Mouse (Mus musculus): ENCODE results near the gene Gm38431.

Gene Gm38431

DNA sequence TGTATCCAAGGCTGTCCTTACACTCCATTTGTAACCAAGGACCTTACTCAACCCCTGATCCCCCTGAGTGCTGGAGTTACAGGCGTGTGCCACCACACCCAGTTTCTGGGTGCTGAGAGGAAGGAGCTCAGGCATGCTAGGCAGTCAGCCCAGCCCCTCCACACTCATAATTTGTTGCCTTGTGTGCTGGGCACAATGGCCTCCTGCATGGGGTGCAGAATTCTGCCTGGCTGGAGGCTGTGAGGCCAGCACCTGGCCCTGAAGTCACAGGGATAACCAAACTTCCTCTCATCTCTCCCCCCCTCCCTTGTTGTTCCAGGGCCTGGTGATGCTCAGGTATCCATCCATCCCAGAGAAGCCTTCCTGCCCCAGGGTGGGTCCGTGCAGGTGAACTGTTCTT, 73.2 kb downstream of the Gm38431 start:
- DNase-seq (ENCODE audit: low spot score in 2 of 2): no peak

Measured in right cerebral cortex, postnatal 36 days (tissue).